Mouse (Mus musculus) heart, adult 11 months (tissue): ENCODE measurements at regions not wholly inside any gene's neighbourhood (a gene's known extent, or its start where the extent isn't known, plus 50 kb on each side); places are given as distances from the start of the nearest gene placed in this dataset.

ENCODE experiments used
- DNase-seq: peaks from one replicate; pipeline ENCODE4 v3.0.0; 2022

DNA sequence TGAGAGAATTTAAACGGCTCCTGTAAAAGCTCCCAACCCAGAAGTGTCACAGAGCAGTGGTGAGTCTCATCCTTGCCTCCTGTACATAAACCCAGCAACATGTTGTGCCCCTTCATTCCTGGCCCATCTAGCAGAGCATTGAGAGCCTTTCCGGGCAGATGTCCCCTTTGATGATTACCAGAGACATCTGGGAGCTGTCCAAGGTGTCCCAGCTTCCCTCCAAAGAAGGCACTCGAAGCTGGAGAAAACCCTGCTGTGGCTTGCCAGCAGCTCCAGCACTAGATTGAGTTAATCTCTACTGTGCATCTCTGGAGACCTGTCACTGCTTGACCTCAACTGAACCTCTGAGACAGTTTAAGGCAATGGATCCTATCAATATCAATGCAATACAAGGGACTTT lies 86.4 kb upstream of the Mycn start:
- DNase-seq, result peak; percentile 83

DNA sequence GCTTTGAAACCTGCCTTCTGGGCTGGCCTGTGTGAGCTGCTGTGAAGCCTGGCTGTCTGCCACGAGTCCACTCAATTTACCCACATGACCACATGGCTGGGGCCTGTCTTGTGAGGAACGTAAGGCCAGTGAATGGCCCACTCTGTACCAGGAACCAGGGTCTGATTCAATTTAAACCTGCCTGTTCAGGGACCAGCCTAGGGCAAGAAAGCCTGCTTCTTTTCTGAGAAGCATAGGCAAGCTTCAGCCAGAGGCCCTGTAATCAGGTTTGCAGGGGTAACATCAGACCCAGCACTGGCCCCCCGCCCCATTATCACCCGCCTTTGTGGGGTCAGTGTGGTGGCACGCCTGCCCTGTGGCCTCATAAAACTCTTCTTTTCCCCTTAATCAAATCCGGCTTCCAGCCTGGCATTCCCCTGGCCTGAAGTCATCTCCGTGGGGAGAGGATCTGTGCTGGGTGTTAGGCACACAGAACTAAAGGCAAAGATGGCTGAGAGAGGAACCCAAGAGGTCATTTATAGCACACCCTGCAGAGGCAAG lies 84.4 kb upstream of the Mycn start:
- DNase-seq, result peak; percentile 93

DNA sequence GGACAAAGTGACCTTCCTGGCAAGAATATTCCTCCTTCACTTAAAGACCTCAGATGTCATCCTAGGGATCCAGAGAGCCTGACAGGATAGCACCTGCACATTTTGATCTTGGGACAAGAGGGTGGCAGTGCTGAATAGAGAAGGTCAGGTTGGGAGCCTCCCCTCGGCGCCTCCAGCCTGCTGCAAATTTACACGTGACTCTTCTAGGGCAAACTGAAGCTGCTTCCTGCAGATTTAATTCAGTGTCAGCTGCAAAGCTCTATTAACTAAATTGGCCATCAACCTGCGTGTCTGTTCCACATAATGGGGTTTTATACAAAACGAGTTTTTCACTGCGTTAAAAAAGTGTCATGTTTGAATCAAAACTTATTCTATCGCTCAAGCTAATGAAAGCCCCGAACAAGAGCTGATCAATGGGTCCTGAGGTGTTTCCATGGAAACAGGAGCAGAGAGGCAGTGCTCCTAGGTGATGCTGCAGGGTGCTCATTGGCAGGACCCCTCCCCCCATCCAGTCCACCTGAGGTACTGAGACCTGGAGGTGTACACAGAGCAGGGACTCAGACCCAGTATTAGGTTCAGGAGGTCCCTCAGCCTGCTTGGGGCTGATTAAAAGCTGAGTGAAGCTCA lies 82.6 kb upstream of the Mycn start:
- DNase-seq, result no peak

DNA sequence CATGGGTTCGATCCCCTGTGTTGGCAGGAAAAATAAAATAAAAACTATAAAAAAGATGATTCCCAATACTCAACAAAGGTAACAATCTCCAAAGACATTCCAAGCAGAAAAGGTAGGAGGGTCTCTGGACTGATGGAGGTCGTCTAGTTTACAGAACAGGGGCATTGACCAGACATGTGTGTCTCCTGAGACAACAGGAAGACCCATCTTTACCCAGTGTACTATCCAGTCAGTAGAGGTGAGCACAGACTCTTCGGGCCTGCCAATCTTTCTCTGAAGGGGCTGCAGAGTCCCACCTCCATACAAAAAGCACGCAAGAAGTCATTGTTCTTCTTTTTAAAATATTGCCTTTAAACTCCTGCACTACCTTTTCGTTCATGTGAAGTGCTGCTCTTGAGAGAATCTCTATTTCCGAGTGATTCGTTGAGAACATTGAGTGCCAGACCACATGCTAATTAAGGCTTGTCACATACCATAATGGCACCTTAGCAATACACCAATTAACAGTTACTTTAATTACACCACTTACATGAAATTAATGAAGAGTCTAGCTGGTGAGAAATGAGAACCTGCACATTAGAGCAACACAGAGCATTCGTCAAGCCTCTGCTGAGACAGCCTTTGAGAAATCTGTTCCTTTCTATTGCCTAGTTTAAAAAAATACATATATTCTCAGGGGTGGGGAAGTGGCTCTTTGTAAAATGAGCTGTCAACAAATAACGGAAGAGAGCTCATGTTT lies 69.5 kb upstream of the Mycn start:
- no peak for DNase-seq

DNA sequence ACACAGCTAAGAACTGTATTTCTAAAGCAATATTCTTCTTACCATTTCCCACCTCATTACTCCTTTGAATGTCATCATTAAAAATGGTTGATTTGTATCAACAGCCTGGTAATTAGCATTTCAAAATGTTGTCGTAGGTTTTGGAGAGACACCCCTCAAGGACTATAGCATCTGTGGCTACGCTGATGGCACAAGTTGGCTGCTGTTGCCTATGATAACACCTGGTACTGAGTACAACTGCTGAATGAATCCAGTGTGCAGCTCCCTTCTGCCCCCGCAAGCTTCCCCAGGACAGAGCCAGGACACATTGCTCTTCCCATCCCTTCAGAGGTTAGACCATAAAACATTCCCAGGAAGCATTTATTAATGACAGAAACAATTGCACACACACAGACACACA lies 68.7 kb upstream of the Mycn start:
- no peak for DNase-seq

DNA sequence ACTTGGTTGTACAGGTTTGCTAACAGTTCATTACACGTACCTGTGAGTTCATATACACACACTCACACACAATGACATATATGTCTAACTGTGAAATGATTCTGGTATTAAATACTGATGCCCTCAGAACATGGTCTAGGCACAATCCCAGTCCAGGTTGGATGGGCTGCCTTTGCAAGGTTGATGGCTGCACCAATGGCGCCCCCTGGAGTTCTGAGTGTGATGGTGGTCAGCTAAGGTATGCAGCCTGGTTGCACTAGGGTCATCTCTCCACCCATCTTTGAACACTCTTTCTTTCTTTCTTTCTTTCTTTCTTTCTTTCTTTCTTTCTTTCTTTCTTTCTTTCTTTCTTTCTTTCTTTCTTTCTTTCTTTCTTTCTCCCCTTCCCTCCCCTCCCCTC lies 67.8 kb upstream of the Mycn start:
- DNase-seq, result no peak

DNA sequence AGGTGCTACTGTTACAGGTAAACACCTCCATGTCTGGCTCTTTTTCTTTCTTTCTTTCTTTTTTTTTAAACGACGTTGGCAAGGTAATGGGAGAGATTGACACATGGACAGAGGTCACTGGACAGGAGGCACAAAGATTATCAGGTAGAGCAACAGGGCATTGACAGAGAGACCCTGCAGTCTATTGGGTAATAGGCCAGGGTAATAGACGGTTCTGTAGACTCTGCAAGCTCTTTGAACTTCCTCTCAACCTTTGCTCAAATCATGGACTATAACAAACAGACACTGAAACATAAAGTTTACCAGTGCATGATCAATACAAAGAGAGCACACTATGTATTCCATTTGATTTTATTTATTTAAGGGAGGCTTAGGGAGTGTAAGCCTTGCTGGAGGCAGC lies 61.0 kb upstream of the Mycn start:
- no peak for DNase-seq

DNA sequence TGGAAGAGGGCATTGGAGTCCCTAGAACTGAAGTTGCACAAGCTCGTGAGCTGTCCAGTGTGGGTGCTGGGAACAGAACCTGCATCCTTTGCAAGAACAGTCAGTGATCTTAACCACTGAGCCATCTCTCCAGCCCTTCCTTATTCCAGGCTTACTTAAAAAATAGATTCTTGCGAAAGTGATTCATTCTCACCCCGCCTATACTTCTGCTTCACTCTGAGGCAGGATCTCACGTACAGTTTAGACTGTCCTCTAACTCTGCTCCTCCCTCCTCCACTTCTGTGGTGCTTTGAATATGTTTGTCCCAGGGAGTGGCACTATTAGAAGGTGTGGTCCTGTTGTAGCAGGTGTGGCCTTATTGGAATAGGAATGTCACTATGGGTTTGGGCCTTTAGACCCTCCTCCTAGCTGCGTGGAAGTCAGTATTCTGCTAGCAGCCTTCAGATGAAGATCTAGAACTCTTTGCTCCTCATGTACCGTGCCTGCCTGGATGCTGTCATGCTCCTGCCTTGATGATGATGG lies 60.4 kb upstream of the Mycn start:
- no peak for DNase-seq

DNA sequence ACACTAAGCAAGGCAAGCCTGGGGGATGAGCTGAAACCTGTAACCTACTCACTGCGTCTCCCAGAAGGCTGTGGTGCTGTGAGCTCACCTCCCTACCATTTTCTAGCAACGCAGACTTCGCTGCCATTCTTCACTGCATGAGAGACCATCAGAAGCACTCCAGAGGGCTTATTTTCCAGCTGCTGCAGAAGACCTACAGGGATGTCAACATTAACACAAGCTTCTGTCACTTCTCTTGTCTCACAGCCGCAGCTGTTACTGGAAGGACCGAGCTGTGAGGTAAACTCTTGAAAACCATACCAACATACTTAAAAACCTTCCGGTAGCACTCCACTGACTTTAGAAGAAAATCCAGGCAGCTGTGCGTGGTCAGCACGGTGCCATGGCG lies 54.3 kb upstream of the Mycn start:
- no peak for DNase-seq

DNA sequence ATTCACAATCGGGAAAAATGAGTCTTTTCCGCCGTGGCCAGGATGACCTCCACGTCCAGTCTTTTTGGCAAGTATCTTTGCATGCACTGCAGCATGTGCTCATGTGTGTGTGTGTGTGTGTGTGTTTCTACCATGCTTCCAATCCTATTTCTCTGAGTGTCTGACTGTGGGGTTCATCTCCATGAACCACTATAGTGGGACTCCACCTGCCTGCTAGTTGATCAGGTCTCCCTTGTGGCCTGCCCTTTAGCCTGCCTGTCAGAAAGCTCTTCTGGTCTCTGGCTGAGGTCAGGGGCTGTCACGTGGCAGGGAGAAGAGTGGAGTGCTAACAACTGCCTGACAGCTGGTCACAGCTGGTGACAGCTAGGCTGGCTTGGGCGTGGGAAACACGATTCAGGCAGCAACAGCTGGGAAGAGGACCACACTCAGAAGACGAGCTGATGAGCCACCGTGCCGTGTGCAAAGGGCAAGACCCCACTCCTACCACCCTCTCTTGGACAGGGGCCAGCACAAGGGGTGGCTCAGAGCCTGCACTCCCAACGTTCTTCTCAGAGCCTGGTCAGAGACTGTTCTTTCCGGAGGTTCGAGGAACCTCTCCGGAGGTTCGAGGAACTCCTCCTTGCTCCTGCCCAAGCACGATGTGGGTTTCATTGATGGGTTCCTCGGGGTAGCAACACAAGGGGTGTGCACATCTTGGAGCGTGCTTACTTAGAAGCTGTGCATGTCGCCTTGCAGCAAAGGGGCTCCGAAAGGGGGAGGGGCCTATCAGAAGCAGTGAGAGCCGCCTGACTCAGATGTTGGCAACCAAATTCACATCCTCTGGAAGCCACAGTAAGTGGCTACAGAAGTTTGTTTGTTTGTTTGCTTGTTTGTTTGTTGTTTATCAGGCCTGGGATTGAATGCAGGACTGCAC lies 53.6 kb upstream of the Mycn start:
- DNase-seq, result peak; percentile 99

DNA sequence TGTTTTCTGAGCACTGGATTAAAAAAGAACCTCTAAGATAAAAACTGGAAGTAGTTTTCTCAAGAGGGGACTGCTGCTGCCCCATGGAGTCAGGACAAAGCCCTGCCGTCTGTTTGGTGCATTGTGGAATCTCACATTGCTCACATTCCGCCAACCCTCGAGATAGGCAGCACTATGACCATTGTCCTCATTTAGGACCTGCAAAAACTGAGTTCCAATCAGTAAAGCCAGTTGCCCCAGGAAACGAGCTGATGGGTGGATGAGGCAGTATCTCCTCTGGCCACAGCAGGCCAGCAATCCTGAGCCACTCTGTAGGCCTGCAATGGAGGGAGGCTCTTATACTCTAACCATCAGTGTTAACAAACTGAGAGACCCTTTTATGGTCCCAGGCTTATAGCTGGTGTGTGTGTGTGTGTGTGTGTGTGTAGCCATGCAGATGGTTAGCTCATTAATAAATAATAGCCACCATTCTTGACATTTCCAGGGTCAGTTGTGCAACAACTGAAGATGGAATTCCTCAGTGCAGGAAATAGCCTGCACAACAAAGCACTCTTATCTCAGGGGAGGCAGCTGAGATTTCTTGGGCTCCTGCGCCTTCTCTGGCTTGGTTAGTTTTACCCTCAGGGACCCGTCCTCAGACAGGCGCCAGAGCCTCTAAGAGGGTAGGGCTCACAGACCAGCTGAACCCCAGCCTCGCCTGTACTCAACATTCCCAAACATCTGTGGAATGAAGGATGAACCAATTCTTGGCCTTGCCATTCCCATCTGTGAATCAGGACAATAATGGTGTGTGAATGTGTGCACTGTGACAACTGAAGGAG lies 52.4 kb upstream of the Mycn start:
- DNase-seq, result peak; percentile 98
